Mouse (Mus musculus): ENCODE results near the gene Nr1d1. TPM values are rescaled to one million over a fixed set of nuclear protein-coding genes. Genes with fewer than 3 reads are reported as not detected.

Nr1d1 gene
- polyA plus RNA-seq, 1 experiment = 27.7 TPM

GRCm38 (mm10) chr11:98771131-98771530, 4.0 kb downstream of the Nr1d1 start:
- Histone ChIP-seq H3K27me3 (ENCODE audit: control insufficient read depth, insufficient read depth, low read length) (no peaks in the 10 kb centered on the region), H3K4me3 (ENCODE audit: extremely low read depth, insufficient read depth, insufficient read length) (no peak overlapping the region), H3K4me1 (ENCODE audit: control insufficient read depth, insufficient read depth, insufficient read length) (peaks cover 43% of the 10 kb centered on the region), H3K36me3 (ENCODE audit: control insufficient read depth, insufficient read depth, low read length) (no peaks in the 10 kb centered on the region), H3K27ac (ENCODE audit: insufficient read depth, low read length) (0 out of 2 replicates have a peak overlapping the region, but pooled peaks have one; percentile 15)
- 94% methylated on average over 18 of the region's 18 CpGs for WGBS
- no peak for DNase-seq (ENCODE audit: low read depth in 1 of 2, low spot score in 2 of 2)
- TF ChIP-seq CTCF (IDR thresholded peaks at IDR 0.05; ENCODE audit: extremely low read depth, insufficient read depth, insufficient read length, insufficient replicate concordance) (no peak), POLR2A (IDR thresholded peaks at IDR 0.05; ENCODE audit: low read depth, low read length) (no peak)

DNA sequence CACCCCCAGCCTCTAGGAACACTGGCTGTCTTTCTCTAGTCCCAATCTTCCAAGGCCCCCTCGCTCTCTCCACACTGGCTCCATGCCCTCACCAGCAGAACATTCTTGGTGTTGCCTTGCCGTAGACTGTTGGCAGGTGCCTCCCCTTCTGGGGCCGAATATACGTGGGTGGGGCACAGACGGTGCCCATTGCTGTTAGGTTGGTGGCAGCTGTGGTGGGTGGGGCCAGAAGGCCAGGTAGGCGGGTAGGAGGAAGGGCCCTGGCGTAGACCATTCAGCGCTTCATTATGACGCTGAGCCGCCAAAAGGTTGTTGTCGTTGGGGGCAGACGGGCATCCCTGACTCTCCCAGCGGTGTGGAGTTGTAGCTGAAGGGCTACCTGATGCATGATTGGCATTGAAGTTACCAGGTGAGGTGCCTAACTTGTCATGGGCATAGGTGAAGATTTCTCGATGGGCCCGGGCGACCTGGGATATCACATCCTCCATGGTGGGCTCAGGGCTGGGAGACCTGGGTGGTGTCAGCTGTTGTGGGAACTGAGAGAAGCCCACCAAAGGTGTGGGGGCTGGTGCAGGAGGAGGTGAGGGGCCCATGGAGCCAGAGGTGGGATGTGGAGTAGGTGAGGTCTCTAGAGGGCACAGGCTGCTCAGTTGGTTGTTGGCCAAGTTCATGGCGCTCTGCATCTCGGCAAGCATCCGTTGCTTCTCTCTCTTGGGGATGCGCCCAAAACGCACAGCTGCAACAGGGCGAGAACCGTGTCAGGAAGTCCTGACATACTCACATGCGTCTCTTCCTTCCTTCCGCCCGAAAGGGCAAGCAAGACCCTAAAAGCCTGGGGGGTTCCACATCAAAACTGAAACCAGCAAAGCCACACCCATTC, 4.8 kb downstream of the Nr1d1 start:
- Histone ChIP-seq H3K27me3 (ENCODE audit: control insufficient read depth, insufficient read depth, low read length) (no peaks in the 10 kb centered on the region), H3K4me1 (ENCODE audit: control insufficient read depth, insufficient read depth, insufficient read length) (peaks cover 38% of the 10 kb centered on the region), H3K27ac (ENCODE audit: insufficient read depth, low read length) (peak overlapping the region; percentile 51), H3K4me3 (ENCODE audit: extremely low read depth, insufficient read depth, insufficient read length) (no peak overlapping the region; the same call in 1 of the 2 replicates), H3K36me3 (ENCODE audit: control insufficient read depth, insufficient read depth, low read length) (no peaks in the 10 kb centered on the region)
- DNase-seq (ENCODE audit: low read depth in 1 of 2, low spot score in 2 of 2) = peak in 1 of 2 experiments; percentile 58
- TF ChIP-seq CTCF (IDR thresholded peaks at IDR 0.05; ENCODE audit: extremely low read depth, insufficient read depth, insufficient read length, insufficient replicate concordance) (no peak), POLR2A (IDR thresholded peaks at IDR 0.05; ENCODE audit: low read depth, low read length) (no peak)
- WGBS = 62% methylated on average over 26 of the region's 26 CpGs

GRCm38 (mm10) chr11:98769007-98769954, 5.9 kb downstream of the Nr1d1 start:
- H3K27ac ChIP-seq (ENCODE audit: insufficient read depth, low read length) = no peak overlapping the region
- DNase-seq (ENCODE audit: low read depth in 1 of 2, low spot score in 2 of 2) = no peak
- no peak overlapping the region for H3K4me3 ChIP-seq (ENCODE audit: extremely low read depth, insufficient read depth, insufficient read length)
- 91% methylated on average over 25 of the region's 25 CpGs for WGBS
- no peak for TF ChIP-seq CTCF (IDR thresholded peaks at IDR 0.05; ENCODE audit: extremely low read depth, insufficient read depth, insufficient read length, insufficient replicate concordance)
- no peak for TF ChIP-seq POLR2A (IDR thresholded peaks at IDR 0.05; ENCODE audit: low read depth, low read length)
- no peaks in the 10 kb centered on the region for H3K27me3 ChIP-seq (ENCODE audit: control insufficient read depth, insufficient read depth, low read length)
- H3K36me3 ChIP-seq (ENCODE audit: control insufficient read depth, insufficient read depth, low read length) = no peaks in the 10 kb centered on the region
- peaks cover 29% of the 10 kb centered on the region for H3K4me1 ChIP-seq (ENCODE audit: control insufficient read depth, insufficient read depth, insufficient read length)

- DNase-seq (ENCODE audit: low read depth in 1 of 2, low spot score in 2 of 2) = no peak
- no peak overlapping the region for H3K4me3 ChIP-seq (ENCODE audit: extremely low read depth, insufficient read depth, insufficient read length)
- 66% methylated on average over 39 of the region's 39 CpGs for WGBS
- TF ChIP-seq CTCF (IDR thresholded peaks at IDR 0.05; ENCODE audit: extremely low read depth, insufficient read depth, insufficient read length, insufficient replicate concordance) (no peak), POLR2A (IDR thresholded peaks at IDR 0.05; ENCODE audit: low read depth, low read length) (no peak)
- H3K27ac ChIP-seq (ENCODE audit: insufficient read depth, low read length) = no peak overlapping the region
- H3K36me3 ChIP-seq (ENCODE audit: control insufficient read depth, insufficient read depth, low read length) = no peaks in the 10 kb centered on the region; the same call in 1 of the 2 replicates
- no peaks in the 10 kb centered on the region for H3K27me3 ChIP-seq (ENCODE audit: control insufficient read depth, insufficient read depth, low read length)
- H3K4me1 ChIP-seq (ENCODE audit: control insufficient read depth, insufficient read depth, insufficient read length) = peaks cover 26% of the 10 kb centered on the region
Observed at GRCm38 (mm10) chr11:98768127-98769006, 6.8 kb downstream of the Nr1d1 start.

DNA sequence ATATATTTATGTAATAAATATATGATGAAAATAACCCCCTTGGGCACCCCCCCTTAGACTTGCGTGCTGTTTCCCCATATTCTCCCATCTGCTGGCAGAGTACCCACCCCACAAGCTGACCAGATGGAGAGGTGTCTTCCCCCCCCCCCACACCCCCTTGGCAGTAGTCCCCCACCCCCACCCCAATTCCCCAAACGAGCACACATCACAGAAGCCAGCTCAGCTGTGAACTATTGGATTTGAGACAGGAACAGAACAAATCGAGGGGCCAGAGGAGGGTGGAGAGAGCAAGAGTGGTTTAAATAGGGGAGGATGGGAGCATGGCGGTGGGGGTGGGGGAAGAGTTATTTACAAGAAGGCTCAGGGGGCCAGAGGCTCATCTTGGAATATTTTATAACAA, 7.4 kb downstream of the Nr1d1 start:
- Histone ChIP-seq H3K4me3 (ENCODE audit: extremely low read depth, insufficient read depth, insufficient read length) (no peak overlapping the region), H3K4me1 (ENCODE audit: control insufficient read depth, insufficient read depth, insufficient read length) (peaks cover 26% of the 10 kb centered on the region), H3K27me3 (ENCODE audit: control insufficient read depth, insufficient read depth, low read length) (no peaks in the 10 kb centered on the region), H3K36me3 (ENCODE audit: control insufficient read depth, insufficient read depth, low read length) (no peaks in the 10 kb centered on the region; the same call in 1 of the 2 replicates), H3K27ac (ENCODE audit: insufficient read depth, low read length) (no peak overlapping the region)
- 36% methylated on average over 4 of the region's 4 CpGs for WGBS
- TF ChIP-seq POLR2A (IDR thresholded peaks at IDR 0.05; ENCODE audit: low read depth, low read length) = no peak
- no peak for TF ChIP-seq CTCF (IDR thresholded peaks at IDR 0.05; ENCODE audit: extremely low read depth, insufficient read depth, insufficient read length, insufficient replicate concordance)
- no peak for DNase-seq (ENCODE audit: low read depth in 1 of 2, low spot score in 2 of 2)

DNA sequence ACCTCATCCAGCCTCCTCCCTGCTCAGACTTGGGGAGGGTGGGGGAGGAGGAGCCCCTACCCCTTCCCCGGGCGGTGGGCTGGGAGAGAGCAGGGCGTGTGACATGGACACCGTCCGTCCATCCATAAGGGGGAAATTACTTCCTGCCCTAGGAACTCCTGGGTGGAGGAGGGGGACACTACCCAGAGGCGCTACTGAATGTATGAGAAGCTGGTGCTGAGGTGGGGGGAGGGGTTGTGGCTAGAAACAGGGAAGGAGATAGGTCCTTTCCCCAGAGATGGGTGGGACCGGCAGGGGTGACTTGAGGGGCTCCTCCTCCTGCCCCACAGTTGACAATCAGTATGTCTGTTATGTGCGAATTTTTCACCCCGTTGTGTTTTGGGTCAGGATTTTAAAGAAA, 7.9 kb downstream of the Nr1d1 start:
- Histone ChIP-seq H3K27me3 (ENCODE audit: control insufficient read depth, insufficient read depth, low read length) (no peaks in the 10 kb centered on the region), H3K27ac (ENCODE audit: insufficient read depth, low read length) (no peak overlapping the region), H3K4me3 (ENCODE audit: extremely low read depth, insufficient read depth, insufficient read length) (no peak overlapping the region), H3K4me1 (ENCODE audit: control insufficient read depth, insufficient read depth, insufficient read length) (peaks cover 26% of the 10 kb centered on the region), H3K36me3 (ENCODE audit: control insufficient read depth, insufficient read depth, low read length) (no peaks in the 10 kb centered on the region; the same call in 1 of the 2 replicates)
- TF ChIP-seq POLR2A (IDR thresholded peaks at IDR 0.05; ENCODE audit: low read depth, low read length) = no peak
- no peak for TF ChIP-seq CTCF (IDR thresholded peaks at IDR 0.05; ENCODE audit: extremely low read depth, insufficient read depth, insufficient read length, insufficient replicate concordance)
- DNase-seq (ENCODE audit: low read depth in 1 of 2, low spot score in 2 of 2) = no peak
- WGBS = 25% methylated on average over 9 of the region's 9 CpGs

Data from spleen, adult 2 months (tissue).